Mouse (Mus musculus) liver, adult 2 months (tissue): ENCODE results near the gene Thbs4.

ENCODE experiments used
- CTCF ChIP-seq: fragments of 200-500 bp; IDR thresholded peaks from 2 replicates; pipeline ENCODE4 v1.5.1; 2011; ENCODE audit warnings: low read depth, low read length, control low read depth
- POLR2A ChIP-seq: fragments of 200-500 bp; IDR thresholded peaks from 2 replicates; pipeline ENCODE4 v1.6.1; 2011; ENCODE audit warnings: low read length, control low read depth; ENCODE audit not compliant: insufficient read depth; ENCODE audit errors: extremely low read depth

- TF ChIP-seq POLR2A, result no peak
- no peak for TF ChIP-seq CTCF
Measured at GRCm38 (mm10) chr13:92765454-92766242, 29.0 kb downstream of the Thbs4 start.
